8 mouse cellular contexts compared by ENCODE assay signal in genomic region chr1:162547607-162548006, GRCm38 (mm10). TPM values are rescaled to one million over a fixed set of nuclear protein-coding genes. Genes with fewer than 3 reads are reported as not detected.
DNase-seq lines count a peak whose midpoint lies in the region; ATAC-seq and TF ChIP-seq lines count a peak whose summit lies in the region.

No protein-coding gene starts in this region.

- no peak for TF ChIP-seq POLR2A in bone marrow macrophage, adult 2 months (IDR thresholded peaks at IDR 0.05; ENCODE audit: borderline replicate concordance, low read depth, low read length)

- no peak for ATAC-seq in kidney, embryonic 16.5 days (ENCODE audit: low FRiP score, low TSS enrichment)
- no peak for ATAC-seq in hindbrain, embryonic 16.5 days
- ATAC-seq in midbrain, embryonic 16.5 days = no peak

- TF ChIP-seq CTCF in bone marrow macrophage, adult 2 months (IDR thresholded peaks at IDR 0.05; ENCODE audit: low read depth, low read length) = no peak

- peak overlapping the region; percentile 58 for H3K27ac ChIP-seq in kidney, embryonic 16.5 days (ENCODE audit: low read length)
- H3K27ac ChIP-seq in bone marrow macrophage, adult 2 months (ENCODE audit: insufficient read depth, low read depth, low read length) = peak overlapping the region; percentile 68
- H3K27ac ChIP-seq in hindbrain, embryonic 16.5 days (ENCODE audit: low read depth, low read length) = no peak overlapping the region; the same call in 1 of the 2 replicates
- H3K27ac ChIP-seq in midbrain, embryonic 16.5 days (ENCODE audit: low read length) = no peak overlapping the region

- peaks cover 14% of the 10 kb centered on the region for H3K4me1 ChIP-seq in kidney, embryonic 16.5 days (ENCODE audit: insufficient read depth, low read length)
- H3K4me1 ChIP-seq in bone marrow macrophage, adult 2 months (ENCODE audit: control insufficient read depth, insufficient read depth, low read length) = peaks cover 10% of the 10 kb centered on the region
- H3K4me1 ChIP-seq in hindbrain, embryonic 16.5 days (ENCODE audit: control insufficient read depth, insufficient read depth, low read depth, low read length) = peaks cover 17% of the 10 kb centered on the region
- peaks cover 16% of the 10 kb centered on the region for H3K4me1 ChIP-seq in midbrain, embryonic 16.5 days (ENCODE audit: control insufficient read depth, insufficient read depth, low read length)

- H3K4me3 ChIP-seq in kidney, embryonic 16.5 days (ENCODE audit: low read length) = peak overlapping the region; percentile 85
- peak overlapping the region; percentile 98 for H3K4me3 ChIP-seq in bone marrow macrophage, adult 2 months (ENCODE audit: insufficient read depth, low read length)
- H3K4me3 ChIP-seq in hindbrain, embryonic 16.5 days (ENCODE audit: low read length) = peak overlapping the region; percentile 84
- peak overlapping the region; percentile 68 for H3K4me3 ChIP-seq in midbrain, embryonic 16.5 days (ENCODE audit: low read depth, low read length)

- 4% methylated on average over 10 of the region's 10 CpGs for WGBS in kidney, embryonic 16.5 days
- whole genome bisulfite sequencing in hindbrain, embryonic 16.5 days = 19% methylated on average over 10 of the region's 10 CpGs
- 16% methylated on average over 10 of the region's 10 CpGs for WGBS in midbrain, embryonic 16.5 days

- H3K9me3 ChIP-seq in kidney, embryonic 16.5 days (ENCODE audit: low read length) = no peaks in the 10 kb centered on the region
- no peaks in the 10 kb centered on the region for H3K9me3 ChIP-seq in hindbrain, embryonic 16.5 days (ENCODE audit: control insufficient read depth, low read length)
- H3K9me3 ChIP-seq in midbrain, embryonic 16.5 days (replicated peaks; ENCODE audit: control insufficient read depth, low read length, poor library complexity, severe bottlenecking) = no peaks in the 10 kb centered on the region

- H3K36me3 ChIP-seq in kidney, embryonic 16.5 days (ENCODE audit: insufficient read depth, low read length) = peaks cover 29% of the 10 kb centered on the region
- H3K36me3 ChIP-seq in hindbrain, embryonic 16.5 days (ENCODE audit: control insufficient read depth, insufficient read depth, low read length) = peaks cover 21% of the 10 kb centered on the region
- H3K36me3 ChIP-seq in midbrain, embryonic 16.5 days (ENCODE audit: control insufficient read depth, insufficient read depth, low read length) = peaks cover 12% of the 10 kb centered on the region; the same call in 1 of the 2 replicates

- H3K9ac ChIP-seq in kidney, embryonic 16.5 days (replicated peaks; ENCODE audit: low read length) = peak overlapping the region; percentile 79
- H3K9ac ChIP-seq in hindbrain, embryonic 16.5 days (ENCODE audit: low read depth, low read length) = peak overlapping the region; percentile 80
- H3K9ac ChIP-seq in midbrain, embryonic 16.5 days (ENCODE audit: low read depth, low read length) = peak overlapping the region; percentile 80

- peak overlapping the region; percentile 95 for H3K4me2 ChIP-seq in kidney, embryonic 16.5 days (replicated peaks; ENCODE audit: low read depth, low read length)
- peak overlapping the region; percentile 95 for H3K4me2 ChIP-seq in hindbrain, embryonic 16.5 days (ENCODE audit: low read length)
- peak overlapping the region; percentile 91 for H3K4me2 ChIP-seq in midbrain, embryonic 16.5 days (ENCODE audit: low read length)

- DNase-seq in kidney, postnatal 14 days = no peak
- no peak for DNase-seq in layer of hippocampus, adult 11-12 months (ENCODE audit: low spot score)
- no peak for DNase-seq in spleen, postnatal 10 days (ENCODE audit: low spot score in 2 of 2)
- DNase-seq in kidney, adult 11 months = no peak

- no peaks in the 10 kb centered on the region for H3K27me3 ChIP-seq in kidney, embryonic 16.5 days (ENCODE audit: insufficient read depth, low read length)
- H3K27me3 ChIP-seq in hindbrain, embryonic 16.5 days (replicated peaks; ENCODE audit: control insufficient read depth, insufficient read depth, low read length) = no peaks in the 10 kb centered on the region
- H3K27me3 ChIP-seq in midbrain, embryonic 16.5 days (ENCODE audit: control insufficient read depth, insufficient read depth, low read depth, low read length) = no peaks in the 10 kb centered on the region

RNA-seq across cellular contexts. Expression of gene Mettl13, which starts 0.7 kb away (rescaled TPM):
- 24.7 and 26.8 TPM in 2 replicates for polyA plus RNA-seq in kidney, embryonic 16.5 days (2015; fragmentation: Nextera tagmentation; extraction: Ambion mirVana)
- 6.5 and 8.2 TPM in 2 replicates for polyA plus RNA-seq in bone marrow macrophage, adult 2 months (2012; ENCODE audit: insufficient read depth, insufficient read length, missing spikeins)
- 15.7 and 17.5 TPM in 2 replicates for polyA plus RNA-seq in hindbrain, embryonic 16.5 days (2015; fragmentation: Nextera tagmentation; extraction: Ambion mirVana)
- polyA plus RNA-seq in midbrain, embryonic 16.5 days (2015; fragmentation: Nextera tagmentation; extraction: Ambion mirVana) = 18.0 and 20.1 TPM in 2 replicates

RNA-seq across cellular contexts. Expression of gene Vamp4, which starts 22.7 kb away (rescaled TPM):
- 51.3 and 52.6 TPM in 2 replicates for polyA plus RNA-seq in kidney, embryonic 16.5 days (2015; fragmentation: Nextera tagmentation; extraction: Ambion mirVana)
- 75.5 and 78.8 TPM in 2 replicates for polyA plus RNA-seq in bone marrow macrophage, adult 2 months (2012; ENCODE audit: insufficient read depth, insufficient read length, missing spikeins)
- 79.8 and 90.4 TPM in 2 replicates for polyA plus RNA-seq in hindbrain, embryonic 16.5 days (2015; fragmentation: Nextera tagmentation; extraction: Ambion mirVana)
- 87.6 and 88.8 TPM in 2 replicates for polyA plus RNA-seq in midbrain, embryonic 16.5 days (2015; fragmentation: Nextera tagmentation; extraction: Ambion mirVana)

Comparison
In these comparisons a context has a peak if more than half of its experiments do, and no peak if none do; other contexts are left out.
1. H3K27ac ChIP-seq: peak in kidney, embryonic 16.5 days (single experiment) and bone marrow macrophage, adult 2 months (single experiment); none in hindbrain, embryonic 16.5 days (single experiment) and midbrain, embryonic 16.5 days (single experiment).
2. Peak in every context shown above with its lines, with median percentiles within 50 percentile points of each other: H3K4me2 ChIP-seq, H3K4me3 ChIP-seq and H3K9ac ChIP-seq.